Mouse (Mus musculus) gastrocnemius, postnatal 36 days (tissue): ENCODE results near the gene Rps26. TPM values are rescaled to one million over a fixed set of nuclear protein-coding genes. Genes with fewer than 3 reads are reported as not detected.

Experiments
- DNase-seq, 2 experiments: peaks; one replicate each; pipeline ENCODE4 v3.0.0; 2022
- intact Hi-C: fragments of 180-260 bp; cut with DNase I; formaldehyde crosslinking; loops from one replicate; pipeline ENCODE4 v1.15.1; 2025
- long read RNA-seq, 2 experiments: library from polyadenylated mRNA; stranded (forward); transcript quantifications; one replicate each; pipeline ENCODE4 v2.0.0; 2021
- total RNA-seq, 2 experiments: library from RNA; stranded (reverse); gene quantifications; 2 replicates each; pipeline ENCODE4 v1.2.3; 2021

The Rps26 gene
- 100 to 1,000 TPM; 289 to 338 TPM for total RNA-seq
- long read RNA-seq, experiment 1, transcript Rps26-201 (4 exons, 681 nt): major isoform, 459 of 501 reads
- long read RNA-seq, experiment 1, transcript Rps26-202 (3 exons, 596 nt): minor isoform, 28 of 501 reads
- long read RNA-seq, experiment 1, partial matches to known transcripts: 10 of 501 reads
- long read RNA-seq, experiment 1, other reads (novel, unspliced or antisense): 4 of 501 reads
- long read RNA-seq, experiment 2, transcript Rps26-201 (4 exons, 681 nt): major isoform, 586 of 649 reads
- long read RNA-seq, experiment 2, transcript Rps26-202 (3 exons, 596 nt): minor isoform, 36 of 649 reads
- long read RNA-seq, experiment 2, partial matches to known transcripts: 23 of 649 reads
- long read RNA-seq, experiment 2, other reads (novel, unspliced or antisense): 4 of 649 reads

- peak; percentile 79 to 80 for DNase-seq
- intact Hi-C loops: loop anchor here (1.0 kb wide), 1 partner anchor 48 kb away; the partner anchor contains the start of gene Suox
These were observed at the start of gene Rps26 for GRCm38 (mm10) chr10:128626311-128627310. TSS of gene Rps26 (minus strand) at chr10:128626747.

GRCm38 (mm10) chr10:128674469-128675008 is 48.0 kb upstream of the Rps26 start:
- no peak for DNase-seq
- intact Hi-C loops: loop anchor here (1.0 to 5.0 kb wide), 2 partner anchors 48 to 112 kb away; partner anchors contain the start of gene Rps26

- intact Hi-C loops: loop anchor here (1.0 to 5.0 kb wide), 2 partner anchors 48 to 112 kb away; partner anchors contain the start of gene Rps26
- peak; percentile 79 to 80 for DNase-seq
These were observed 47.4 kb upstream of the Rps26 start, which contains the start of gene Suox for GRCm38 (mm10) chr10:128673763-128674468. TSS of gene Suox (minus strand) at chr10:128674073.

- DNase-seq: no peak
- intact Hi-C loops: loop anchor here (5.0 kb wide), 1 partner anchor 109 kb away; no protein-coding TSS in a partner anchor
These were observed 44.6 kb upstream of the Rps26 start for GRCm38 (mm10) chr10:128671148-128671547.

GRCm38 (mm10) chr10:128668790-128669672 is 42.5 kb upstream of the Rps26 start:
- no peak for DNase-seq
- intact Hi-C loops: no loop called here

GRCm38 (mm10) chr10:128665806-128666205 is 39.3 kb upstream of the Rps26 start:
- intact Hi-C loops: no loop called here

GRCm38 (mm10) chr10:128665307-128665706 is 38.8 kb upstream of the Rps26 start:
- intact Hi-C loops: no loop called here
- DNase-seq: no peak

More at GRCm38 (mm10) chr10:128665806-128666205, 39.3 kb upstream of the Rps26 start:
- no peak for DNase-seq

GRCm38 (mm10) chr10:128664808-128665207 is 38.3 kb upstream of the Rps26 start:
- no peak for DNase-seq
- intact Hi-C loops: no loop called here

- DNase-seq: no peak
- intact Hi-C loops: no loop called here
These were observed 37.1 kb upstream of the Rps26 start for GRCm38 (mm10) chr10:128663441-128664220.

- DNase-seq: no peak
- intact Hi-C loops: no loop called here
These were observed 35.9 kb upstream of the Rps26 start for GRCm38 (mm10) chr10:128662465-128662864.

GRCm38 (mm10) chr10:128659490-128659889 is 32.9 kb upstream of the Rps26 start:
- DNase-seq: no peak
- intact Hi-C loops: no loop called here

- intact Hi-C loops: no loop called here
- DNase-seq: no peak
These were observed 31.3 kb upstream of the Rps26 start for GRCm38 (mm10) chr10:128657844-128658243.

GRCm38 (mm10) chr10:128656731-128657130 is 30.2 kb upstream of the Rps26 start:
- no peak for DNase-seq
- intact Hi-C loops: no loop called here

GRCm38 (mm10) chr10:128655254-128655653 is 28.7 kb upstream of the Rps26 start:
- no peak for DNase-seq
- intact Hi-C loops: no loop called here

- no peak for DNase-seq
- intact Hi-C loops: no loop called here
These were observed 27.3 kb upstream of the Rps26 start for GRCm38 (mm10) chr10:128653866-128654265.

GRCm38 (mm10) chr10:128646139-128647089 is 19.9 kb upstream of the Rps26 start:
- no peak for DNase-seq
- intact Hi-C loops: no loop called here
